In the genomic region with DNA sequence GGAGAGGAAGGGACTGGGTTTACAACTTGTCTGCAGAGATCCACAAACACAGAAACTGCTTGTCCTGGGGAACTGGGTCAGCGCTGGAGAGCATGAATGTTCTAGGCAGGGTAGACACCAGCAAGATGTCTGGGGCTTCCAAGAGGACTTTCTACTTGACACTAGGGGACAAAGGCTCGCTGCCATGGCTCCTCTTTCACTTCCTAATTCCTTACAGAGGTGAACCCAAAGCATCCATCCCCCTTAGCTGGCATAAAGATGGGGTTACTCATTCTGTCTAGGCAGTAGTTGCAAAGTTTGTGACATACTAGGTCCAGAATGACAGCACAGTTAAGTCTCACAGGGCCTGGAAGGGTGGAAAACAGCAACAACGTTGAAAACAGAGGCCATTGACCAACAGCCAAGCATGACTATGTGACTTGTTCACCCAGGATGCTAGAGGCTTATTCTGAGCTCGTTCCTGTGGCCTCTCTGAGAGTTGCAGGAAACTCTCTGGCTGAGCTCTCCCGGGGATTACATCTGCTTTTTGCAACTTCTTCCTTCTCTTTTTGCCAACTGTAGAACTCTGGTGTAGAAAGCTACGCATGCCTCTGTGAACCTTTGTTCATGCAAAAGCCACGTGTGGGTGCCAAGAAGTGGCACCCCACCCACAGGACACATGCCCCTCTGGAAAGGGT, we compare ENCODE assay signal across 17 mouse cellular contexts.
A peak's percentile ranks its signal among the peaks of the same experiment; 100 is the strongest.
DNase-seq lines count a peak whose midpoint lies in the region; ATAC-seq and TF ChIP-seq lines count a peak whose summit lies in the region.
"Had no signal": no experiment of that assay in that cellular context is flagged by ENCODE, and none has a peak within 500 bp of the region (broad histone marks: within the 10 kb centered on the region; RNA-seq: fewer than 3 reads in every experiment).

No protein-coding gene starts in this region.

- peaks cover 9% of the 10 kb centered on the region; the same call in 1 of the 2 replicates for H3K4me1 ChIP-seq in liver, embryonic 15.5 days (replicated peaks)
- no peaks in the 10 kb centered on the region for H3K4me1 ChIP-seq in liver, embryonic 11.5 days (replicated peaks; ENCODE audit: control insufficient read depth, insufficient read depth, low read length)
- H3K4me1 ChIP-seq in CH12.LX (ENCODE audit: control insufficient read depth in 1 of 2, insufficient read depth in 2 of 2), result peaks cover 0 to 28% of the 10 kb centered on the region in 2 experiments; a peak in 2 of 4 replicates
- H3K4me1 ChIP-seq in hindbrain, embryonic 13.5 days (replicated peaks), result peaks cover 58% of the 10 kb centered on the region

- no peak for TF ChIP-seq POLR2A in CH12.LX (IDR thresholded peaks at IDR 0.05; ENCODE audit: low read depth, low read length)

- no peak for TF ChIP-seq CTCF in CH12.LX (conservative IDR thresholded peaks at IDR 0.05 in 1 of 2, IDR thresholded peaks at IDR 0.05 in 1 of 2; ENCODE audit: low read depth in 2 of 2, low read length in 2 of 2)

- TF ChIP-seq EP300 in CH12.LX (IDR thresholded peaks at IDR 0.05; ENCODE audit: low read length), result no peak

- DNase-seq in heart, adult 18-20 months, result peak; percentile 11 to 24
- DNase-seq in heart, postnatal 25 days (ENCODE audit: low spot score), result no peak
- no peak for DNase-seq in liver, embryonic 11.5 days (ENCODE audit: low spot score)
- DNase-seq in CH12.LX (ENCODE audit: extremely low read depth), result peak; percentile 20
- DNase-seq: adrenal gland, postnatal 36 days; cerebellum, postnatal 25 days; gastrocnemius, adult 2 months; kidney, adult 11 months; kidney, postnatal 25 days; lung, postnatal 14 days; right cerebral cortex, postnatal 14 days had no signal

- H3K9ac ChIP-seq in liver, embryonic 15.5 days, result no peak overlapping the region
- H3K9ac ChIP-seq in liver, embryonic 11.5 days (ENCODE audit: low read depth, low read length), result no peak overlapping the region
- H3K9ac ChIP-seq in CH12.LX (ENCODE audit: insufficient read depth, low read depth), result no peak overlapping the region
- H3K9ac ChIP-seq in hindbrain, embryonic 13.5 days, result no peak overlapping the region
- H3K9ac ChIP-seq: embryonic facial prominence, embryonic 13.5 days; limb, embryonic 15.5 days had no signal

- intact Hi-C loops in heart, postnatal 25 days (cut with DNase I), result no loop called here

- no peaks in the 10 kb centered on the region for H3K79me2 ChIP-seq in CH12.LX (replicated peaks; ENCODE audit: control insufficient read depth, extremely low read depth, insufficient read depth, poor library complexity, severe bottlenecking)

- no peak for TF ChIP-seq RAD21 in CH12.LX (IDR thresholded peaks at IDR 0.05; ENCODE audit: low read depth, low read length)

- H3K27ac ChIP-seq in liver, embryonic 15.5 days (replicated peaks), result 0 out of 2 replicates have a peak overlapping the region, but pooled peaks have one; percentile 24
- no peak overlapping the region for H3K27ac ChIP-seq in liver, embryonic 11.5 days (ENCODE audit: low read depth, low read length)
- no peak overlapping the region for H3K27ac ChIP-seq in CH12.LX (ENCODE audit: insufficient read depth, low read depth)
- H3K27ac ChIP-seq in hindbrain, embryonic 13.5 days, result peak overlapping the region; percentile 69
- H3K27ac ChIP-seq: embryonic facial prominence, embryonic 13.5 days; gastrocnemius, adult 2 months; limb, embryonic 15.5 days had no signal

- dilution Hi-C loops in CH12.LX (cut with MboI; ENCODE audit: extremely low pct_ligation_motif_present, extremely low pct_unique_long_range_greater_than_20kb, low sequenced_read_pairs), result no loop called here

- in situ Hi-C loops in CH12.LX (cut with MboI; ENCODE audit: low pct_ligation_motif_present, low pct_unique_long_range_greater_than_20kb, low sequenced_read_pairs), result no loop called here

- no peaks in the 10 kb centered on the region for H3K9me3 ChIP-seq in liver, embryonic 15.5 days (replicated peaks)
- H3K9me3 ChIP-seq in liver, embryonic 11.5 days (ENCODE audit: control insufficient read depth, low read length), result no peaks in the 10 kb centered on the region
- H3K9me3 ChIP-seq in CH12.LX (replicated peaks; ENCODE audit: low read length), result no peaks in the 10 kb centered on the region
- H3K9me3 ChIP-seq in hindbrain, embryonic 13.5 days, result no peaks in the 10 kb centered on the region
- H3K9me3 ChIP-seq: embryonic facial prominence, embryonic 13.5 days; forebrain, embryonic 13.5 days; limb, embryonic 15.5 days had no signal

- no peak overlapping the region for H3K4me2 ChIP-seq in liver, embryonic 15.5 days
- H3K4me2 ChIP-seq in liver, embryonic 11.5 days, result no peak overlapping the region
- H3K4me2 ChIP-seq in CH12.LX (ENCODE audit: insufficient read depth, low read depth, poor library complexity, severe bottlenecking), result no peak overlapping the region
- H3K4me2 ChIP-seq in hindbrain, embryonic 13.5 days, result no peak overlapping the region
- H3K4me2 ChIP-seq: embryonic facial prominence, embryonic 13.5 days; forebrain, embryonic 13.5 days; limb, embryonic 15.5 days had no signal

- H3K36me3 ChIP-seq in liver, embryonic 15.5 days (replicated peaks), result no peaks in the 10 kb centered on the region
- no peaks in the 10 kb centered on the region for H3K36me3 ChIP-seq in liver, embryonic 11.5 days (ENCODE audit: control insufficient read depth, insufficient read depth, low read length)
- H3K36me3 ChIP-seq in CH12.LX (replicated peaks in 1 of 2; ENCODE audit: control insufficient read depth in 1 of 2, insufficient read depth in 1 of 2, low read length in 1 of 2), result no peaks in the 10 kb centered on the region
- H3K36me3 ChIP-seq in hindbrain, embryonic 13.5 days, result no peaks in the 10 kb centered on the region
- H3K36me3 ChIP-seq: embryonic facial prominence, embryonic 13.5 days; limb, embryonic 15.5 days had no signal

- H3K27me3 ChIP-seq in liver, embryonic 15.5 days, result no peaks in the 10 kb centered on the region
- H3K27me3 ChIP-seq in liver, embryonic 11.5 days (replicated peaks; ENCODE audit: control insufficient read depth, insufficient read depth, low read length), result no peaks in the 10 kb centered on the region
- H3K27me3 ChIP-seq in CH12.LX (replicated peaks), result peaks cover 4% of the 10 kb centered on the region
- H3K27me3 ChIP-seq in hindbrain, embryonic 13.5 days, result no peaks in the 10 kb centered on the region
- H3K27me3 ChIP-seq: forebrain, embryonic 13.5 days; limb, embryonic 15.5 days had no signal

- H3K4me3 ChIP-seq in liver, embryonic 15.5 days (replicated peaks), result no peak overlapping the region
- H3K4me3 ChIP-seq in liver, embryonic 11.5 days (ENCODE audit: low read depth, low read length), result no peak overlapping the region
- no peak overlapping the region for H3K4me3 ChIP-seq in CH12.LX (replicated peaks in 1 of 3; ENCODE audit: low read depth in 2 of 3, low read length in 2 of 3, poor library complexity in 1 of 3)
- no peak overlapping the region for H3K4me3 ChIP-seq in hindbrain, embryonic 13.5 days
- H3K4me3 ChIP-seq: embryonic facial prominence, embryonic 13.5 days; forebrain, embryonic 13.5 days; gastrocnemius, adult 2 months; limb, embryonic 15.5 days had no signal

- WGBS in liver, embryonic 15.5 days (ENCODE audit: insufficient replicate concordance), result 27% methylated on average over 7 of the region's 7 CpGs
- WGBS in liver, embryonic 11.5 days, result 58% methylated on average over 7 of the region's 7 CpGs
- WGBS in hindbrain, embryonic 13.5 days, result 83% methylated on average over 7 of the region's 7 CpGs

- no peak for ATAC-seq in liver, embryonic 15.5 days (ENCODE audit: insufficient read depth)
- ATAC-seq in liver, embryonic 11.5 days (replicated peaks; ENCODE audit: low FRiP score), result no peak
- no peak for ATAC-seq in hindbrain, embryonic 13.5 days (ENCODE audit: low FRiP score)
- ATAC-seq in erythroblast, adult 5-6 weeks (replicated peaks; ENCODE audit: low FRiP score, poor library complexity, severe bottlenecking), result no peak

TF ChIP-seq in CH12.LX, 34 proteins besides CTCF, POLR2A, EP300 and RAD21:
- TF ChIP-seq SMC3 (IDR thresholded peaks at IDR 0.05; ENCODE audit: low read depth, low read length) (no peak), ZKSCAN1 (IDR thresholded peaks at IDR 0.05; ENCODE audit: borderline replicate concordance, low read depth, low read length) (no peak), PAX5 (IDR thresholded peaks at IDR 0.05; ENCODE audit: low read length) (no peak)

Comparison
In these comparisons a context has a peak if more than half of its experiments do, and no peak if none do; other contexts are left out.
1. DNase-seq: peak in heart, adult 18-20 months (2 of 2) and CH12.LX (single experiment); none in heart, postnatal 25 days (single experiment) and liver, embryonic 11.5 days (single experiment).
2. H3K27ac ChIP-seq: peak in liver, embryonic 15.5 days (single experiment) and hindbrain, embryonic 13.5 days (single experiment); none in liver, embryonic 11.5 days (single experiment) and CH12.LX (single experiment).